Mouse (Mus musculus) forebrain, embryonic 16.5 days (tissue): Measurements from ENCODE around the gene Mettl9. TPM values are rescaled to one million over a fixed set of nuclear protein-coding genes. Genes with fewer than 3 reads are reported as not detected.

Experiments
- ATAC-seq: fragments of 200-750 bp; cut with Nextera tagmentation; 2 replicates; pipeline ENCODE4 v1.8.0; 2017; ENCODE audit warnings: mild to moderate bottlenecking, moderate library complexity
- H3K27ac ChIP-seq: fragments of 300-500 bp; sonication (generic); 2 replicates; pipeline ENCODE4 v1.5.1; 2014; ENCODE audit warnings: low read length, control low read depth
- H3K27me3 ChIP-seq: fragments of 300-500 bp; sonication (generic); replicated peaks from 2 replicates; pipeline ENCODE4 v1.6.1; 2014; ENCODE audit warnings: low read length; ENCODE audit not compliant: control insufficient read depth, insufficient read depth
- H3K36me3 ChIP-seq: fragments of 300-500 bp; sonication (generic); 2 replicates; pipeline ENCODE4 v1.6.1; 2014; ENCODE audit not compliant: control insufficient read depth, insufficient read depth
- H3K4me1 ChIP-seq: fragments of 300-500 bp; sonication (generic); replicated peaks from 2 replicates; pipeline ENCODE4 v1.6.1; 2014; ENCODE audit warnings: low read length; ENCODE audit not compliant: control insufficient read depth, insufficient read depth
- H3K4me2 ChIP-seq: fragments of 300-500 bp; sonication (generic); 2 replicates; pipeline ENCODE4 v1.6.1; 2014; ENCODE audit warnings: mild to moderate bottlenecking, low read length, control low read depth
- H3K4me3 ChIP-seq: fragments of 300-500 bp; sonication (generic); replicated peaks from 2 replicates; pipeline ENCODE4 v1.5.1; 2014; ENCODE audit warnings: mild to moderate bottlenecking, low read length, control low read depth
- H3K9ac ChIP-seq: fragments of 300-500 bp; sonication (generic); replicated peaks from 2 replicates; pipeline ENCODE4 v1.6.1; 2014; ENCODE audit warnings: low read depth, low read length, control low read depth
- H3K9me3 ChIP-seq: fragments of 300-500 bp; sonication (generic); 2 replicates; pipeline ENCODE4 v1.6.1; 2016; ENCODE audit warnings: low read length; ENCODE audit not compliant: control insufficient read depth
- WGBS: fragments of 180-500 bp; shearing (Covaris S2); extraction: QIAGEN DNeasy Blood & Tissue Kit; methylation state at CpG from one replicate; pipeline ENCODE4 v1.1.7; 2014; 5-methylcytosine and 5-hydroxymethylcytosine counted together
- polyA plus RNA-seq: library from polyadenylated mRNA; unstranded; fragments of >200 nt; fragmentation: Nextera tagmentation; extraction: Ambion mirVana; gene quantifications from 2 replicates; pipeline ENCODE4 v1.2.1, GENCODE M21; 2015

Mettl9 gene
- polyA plus RNA-seq, 1 experiment from 2014 or later: 207 TPM

DNA sequence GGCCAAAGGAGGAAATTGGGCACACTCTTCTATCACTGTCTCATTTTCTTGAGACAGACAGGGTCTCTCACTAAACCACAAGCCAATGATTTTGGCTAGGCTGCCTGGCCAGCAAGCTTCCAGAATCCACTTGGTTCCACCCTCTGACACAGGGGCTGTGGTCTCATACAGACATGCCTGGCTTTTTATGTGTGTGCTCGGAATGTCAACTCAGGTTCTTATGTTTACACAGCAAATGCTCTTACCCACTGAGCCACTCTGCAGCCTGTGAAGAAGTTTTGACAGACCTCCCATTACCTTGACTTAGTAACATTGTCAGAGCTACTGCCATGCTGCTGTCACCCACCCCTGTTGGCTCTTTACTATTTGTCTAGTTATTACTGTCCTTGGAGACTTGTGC is 7.7 kb downstream of the Mettl9 start:
- H3K4me2 ChIP-seq: no peak overlapping the region
- WGBS: 88% methylated on average over 1 of the region's 1 CpGs
- H3K9ac ChIP-seq: no peak overlapping the region
- H3K4me1 ChIP-seq: peaks cover 7% of the 10 kb centered on the region
- no peaks in the 10 kb centered on the region for H3K9me3 ChIP-seq
- H3K27me3 ChIP-seq: no peaks in the 10 kb centered on the region
- H3K36me3 ChIP-seq: no peaks in the 10 kb centered on the region
- ATAC-seq: no peak
- H3K27ac ChIP-seq: no peak overlapping the region
- H3K4me3 ChIP-seq: no peak overlapping the region

DNA sequence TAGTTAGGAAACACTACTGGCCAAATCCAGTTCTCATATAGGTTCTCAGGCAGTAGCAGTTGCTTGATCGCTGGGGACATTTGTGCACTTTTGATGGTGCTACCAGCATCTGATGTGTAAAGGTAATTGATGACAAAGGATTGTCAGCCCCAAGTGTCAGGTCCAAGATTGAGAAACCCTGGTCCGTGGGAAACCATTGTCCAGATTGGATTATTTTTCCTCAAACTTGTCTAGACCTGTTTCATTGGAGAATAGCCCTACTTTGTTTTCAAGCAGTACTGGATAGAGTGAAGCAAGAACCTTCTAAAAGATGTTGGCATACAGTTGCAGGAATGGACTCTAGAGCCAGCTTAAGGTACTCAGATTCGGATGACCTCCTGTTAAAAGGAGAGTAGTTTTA is 8.8 kb downstream of the Mettl9 start:
- Histone ChIP-seq H3K9me3 (no peaks in the 10 kb centered on the region), H3K27ac (no peak overlapping the region), H3K36me3 (no peaks in the 10 kb centered on the region), H3K4me2 (no peak overlapping the region), H3K9ac (no peak overlapping the region), H3K4me3 (no peak overlapping the region), H3K4me1 (peaks cover 4% of the 10 kb centered on the region), H3K27me3 (no peaks in the 10 kb centered on the region)
- WGBS: 92% methylated on average over 3 of the region's 3 CpGs
- no peak for ATAC-seq

DNA sequence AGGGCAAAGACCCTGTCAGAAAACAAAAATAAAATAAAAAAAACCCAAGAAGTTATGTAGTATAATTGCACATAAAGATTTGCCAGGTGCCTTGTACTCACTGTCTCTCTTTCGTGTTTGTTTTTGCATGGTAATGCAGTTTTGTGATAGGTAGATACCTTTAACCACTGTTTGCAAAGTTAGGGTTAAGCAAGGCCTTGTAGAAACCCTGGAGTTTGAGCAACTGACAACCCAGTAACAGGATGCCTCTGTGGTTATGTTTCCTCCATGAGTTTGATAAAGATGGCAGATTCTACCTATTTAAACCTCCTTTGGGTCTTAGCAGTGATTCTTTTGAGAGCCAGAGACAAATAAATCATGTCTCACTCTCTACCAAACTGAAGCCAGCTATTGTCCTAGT is 9.3 kb downstream of the Mettl9 start:
- Histone ChIP-seq H3K4me1 (peaks cover 2% of the 10 kb centered on the region), H3K4me3 (no peak overlapping the region), H3K9ac (no peak overlapping the region), H3K9me3 (no peaks in the 10 kb centered on the region), H3K27ac (no peak overlapping the region), H3K36me3 (no peaks in the 10 kb centered on the region), H3K4me2 (no peak overlapping the region), H3K27me3 (no peaks in the 10 kb centered on the region)
- no peak for ATAC-seq
- WGBS: 97% methylated on average over 1 of the region's 1 CpGs

DNA sequence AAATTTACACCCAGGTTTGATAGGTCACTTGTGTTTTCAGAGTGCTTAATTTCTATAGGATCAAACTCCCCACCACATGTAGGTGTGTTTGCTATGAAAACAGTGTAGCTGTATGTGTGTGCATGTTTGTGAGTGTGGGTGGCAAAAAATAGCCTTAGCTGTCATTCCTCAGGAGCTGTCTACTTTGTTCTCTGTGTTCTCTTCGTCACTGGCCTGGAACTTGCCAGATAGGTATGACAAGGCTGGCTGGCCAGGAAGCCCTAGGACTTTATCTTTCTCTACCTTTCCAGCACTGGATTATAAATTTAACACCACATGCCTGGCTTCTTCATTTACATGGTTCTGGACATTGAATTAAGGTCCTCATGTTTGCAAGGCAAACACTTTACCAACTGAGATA is 10.0 kb downstream of the Mettl9 start:
- no peak overlapping the region for H3K4me2 ChIP-seq
- H3K27me3 ChIP-seq: no peaks in the 10 kb centered on the region
- 95% methylated on average over 1 of the region's 1 CpGs for WGBS
- ATAC-seq: no peak
- H3K4me1 ChIP-seq: no peaks in the 10 kb centered on the region; the same call in 1 of the 2 replicates
- no peaks in the 10 kb centered on the region for H3K9me3 ChIP-seq
- no peak overlapping the region for H3K9ac ChIP-seq
- H3K36me3 ChIP-seq: no peaks in the 10 kb centered on the region
- no peak overlapping the region for H3K27ac ChIP-seq
- H3K4me3 ChIP-seq: no peak overlapping the region

DNA sequence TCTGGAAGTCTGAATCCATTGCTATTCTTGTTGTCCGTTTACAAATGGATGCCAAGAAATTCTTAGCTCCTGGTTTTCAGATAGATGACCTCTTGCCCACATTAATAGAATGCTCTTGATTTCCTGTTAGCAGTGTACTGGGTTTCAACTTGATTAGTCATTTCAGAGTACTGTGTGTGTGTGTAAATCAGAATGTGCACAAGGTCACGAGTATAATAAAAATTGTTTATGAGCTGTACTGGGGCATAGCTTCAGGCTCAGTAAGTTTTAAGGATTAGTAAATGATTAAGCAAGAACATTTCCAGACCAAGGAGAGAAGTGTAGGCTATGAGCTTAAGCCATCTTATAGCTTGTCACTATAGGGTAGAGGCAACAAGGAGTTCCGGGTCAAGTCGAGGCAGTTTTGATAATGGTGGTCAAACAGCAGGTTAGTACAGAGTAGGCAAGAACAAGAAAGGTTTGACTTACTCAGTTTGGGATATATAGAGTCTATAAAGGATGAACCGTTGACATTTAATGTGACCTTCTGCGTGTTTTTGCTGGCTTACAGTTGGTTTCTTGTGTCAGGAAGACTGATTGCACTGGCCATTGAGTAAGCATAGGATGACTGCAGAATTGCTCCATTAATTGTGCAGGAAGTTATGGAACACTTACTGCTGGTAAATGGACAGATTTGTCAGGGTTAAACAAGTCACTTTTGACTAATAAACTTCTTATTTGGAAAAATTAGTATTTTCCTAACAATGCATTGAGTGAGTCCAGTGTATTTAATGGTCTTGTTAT is 11.6 kb downstream of the Mettl9 start:
- H3K4me2 ChIP-seq: no peak overlapping the region
- H3K36me3 ChIP-seq: no peaks in the 10 kb centered on the region
- no peaks in the 10 kb centered on the region for H3K27me3 ChIP-seq
- no peak overlapping the region for H3K4me3 ChIP-seq
- no peak overlapping the region for H3K27ac ChIP-seq
- H3K9ac ChIP-seq: no peak overlapping the region
- WGBS: 97% methylated on average over 6 of the region's 6 CpGs
- H3K4me1 ChIP-seq: no peaks in the 10 kb centered on the region
- ATAC-seq: no peak
- H3K9me3 ChIP-seq: no peaks in the 10 kb centered on the region

DNA sequence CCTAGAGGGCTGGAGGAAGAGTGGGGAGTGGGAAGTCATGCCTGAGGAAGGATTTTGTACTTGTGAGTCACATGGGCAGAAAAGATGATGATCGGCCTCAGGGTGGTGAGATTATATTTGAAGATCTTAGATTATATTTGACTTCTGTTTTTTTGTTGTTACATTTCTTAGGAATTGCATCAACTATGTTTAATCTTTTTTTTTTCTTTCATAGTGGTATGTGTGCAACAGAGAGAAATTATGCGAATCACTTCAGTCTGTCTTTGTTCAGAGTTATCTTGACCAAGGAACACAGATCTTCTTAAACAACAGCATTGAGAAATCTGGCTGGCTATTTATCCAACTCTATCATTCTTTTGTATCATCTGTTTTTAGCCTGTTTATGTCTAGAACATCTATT is 13.4 kb downstream of the Mettl9 start:
- WGBS: 100% methylated on average over 2 of the region's 2 CpGs
- H3K9me3 ChIP-seq: no peaks in the 10 kb centered on the region
- no peaks in the 10 kb centered on the region for H3K27me3 ChIP-seq
- no peak overlapping the region for H3K9ac ChIP-seq
- H3K27ac ChIP-seq: no peak overlapping the region
- no peak for ATAC-seq
- no peak overlapping the region for H3K4me2 ChIP-seq
- no peaks in the 10 kb centered on the region; the same call in 1 of the 2 replicates for H3K36me3 ChIP-seq
- H3K4me3 ChIP-seq: no peak overlapping the region
- no peaks in the 10 kb centered on the region for H3K4me1 ChIP-seq

DNA sequence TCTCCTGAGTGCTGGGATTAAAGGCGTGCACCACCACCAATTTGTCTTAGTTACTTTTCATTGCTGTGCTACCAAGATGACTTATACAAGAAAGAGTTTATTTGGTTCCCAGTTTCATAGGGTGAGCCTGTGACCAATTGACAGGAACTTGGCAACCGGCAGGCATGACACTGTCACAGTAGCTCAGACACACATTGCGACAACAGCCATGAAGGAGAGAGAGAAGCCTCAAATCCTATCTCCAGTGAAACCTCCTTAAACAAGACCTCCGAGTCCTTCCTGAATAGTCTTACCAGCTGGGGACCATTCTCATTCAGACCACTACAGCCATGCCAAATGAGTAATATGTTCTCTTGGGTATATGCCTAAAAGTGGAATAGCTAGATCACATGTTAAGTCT is 18.8 kb downstream of the Mettl9 start:
- Histone ChIP-seq H3K9ac (no peak overlapping the region), H3K4me3 (no peak overlapping the region), H3K27me3 (no peaks in the 10 kb centered on the region), H3K27ac (no peak overlapping the region), H3K9me3 (no peaks in the 10 kb centered on the region), H3K36me3 (peaks cover 4% of the 10 kb centered on the region), H3K4me1 (no peaks in the 10 kb centered on the region), H3K4me2 (no peak overlapping the region)
- 87% methylated on average over 4 of the region's 4 CpGs for WGBS
- no peak for ATAC-seq

DNA sequence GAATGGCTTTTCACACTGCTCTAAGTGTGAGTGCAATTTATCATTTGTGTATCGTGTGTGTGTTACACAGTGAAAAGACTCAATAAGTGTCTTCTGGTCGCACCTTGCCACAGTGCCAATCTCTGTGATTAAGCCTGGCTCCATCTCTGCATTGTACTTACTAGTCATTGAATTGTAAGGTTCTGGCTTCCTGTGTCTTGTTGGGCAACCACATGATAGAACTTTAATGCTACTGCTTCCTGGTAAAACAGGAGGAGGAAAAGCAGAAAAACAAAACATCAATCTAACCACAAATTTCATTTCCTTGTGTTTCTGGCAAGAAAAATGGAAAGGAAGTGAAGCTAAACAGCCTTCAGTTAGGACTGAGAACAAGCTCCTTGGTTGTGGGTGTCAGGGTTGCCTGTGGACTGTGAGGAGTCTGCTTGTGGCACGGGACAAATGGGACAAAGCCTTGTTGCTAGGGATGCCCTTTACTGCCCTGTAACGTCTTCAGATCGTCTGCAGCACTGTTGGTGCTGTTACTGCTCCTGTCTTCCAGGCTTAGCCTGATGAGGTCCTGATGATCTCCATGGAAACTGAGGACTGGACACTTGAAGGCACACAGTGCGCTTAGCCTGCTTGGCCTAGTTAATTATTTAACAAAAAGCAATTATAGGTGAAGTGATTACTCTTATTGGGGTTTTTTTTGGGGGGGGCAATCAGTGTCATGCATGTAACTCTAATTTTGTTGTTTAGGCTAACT is 25.4 kb downstream of the Mettl9 start:
- Histone ChIP-seq H3K4me2 (no peak overlapping the region), H3K4me1 (peaks cover 4% of the 10 kb centered on the region), H3K9ac (no peak overlapping the region), H3K36me3 (peaks cover 12% of the 10 kb centered on the region), H3K27me3 (no peaks in the 10 kb centered on the region), H3K27ac (no peak overlapping the region), H3K9me3 (no peaks in the 10 kb centered on the region), H3K4me3 (no peak overlapping the region)
- no peak for ATAC-seq
- WGBS: 61% methylated on average over 6 of the region's 6 CpGs

DNA sequence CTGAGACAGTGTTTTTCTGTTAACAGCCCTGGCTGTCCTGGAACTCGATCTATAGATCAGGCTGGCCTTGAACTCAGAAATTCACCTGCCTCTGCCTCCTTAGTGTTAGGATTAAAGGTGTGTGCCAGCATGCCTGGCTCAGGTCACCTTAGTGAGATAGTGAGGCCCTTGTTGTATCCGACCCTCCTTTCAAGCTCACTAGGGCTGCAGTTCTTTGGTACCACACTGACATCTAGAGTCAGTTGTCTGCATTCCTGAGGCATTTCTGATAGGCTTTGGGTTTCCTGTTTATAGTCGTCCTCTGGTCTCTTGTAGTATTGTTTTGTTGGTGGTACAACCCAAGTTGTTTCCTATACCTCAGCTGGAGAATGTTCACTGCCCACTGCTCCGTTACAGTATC is 30.1 kb downstream of the Mettl9 start:
- 63% methylated on average over 4 of the region's 4 CpGs for WGBS
- H3K27ac ChIP-seq: no peak overlapping the region
- H3K9me3 ChIP-seq: no peaks in the 10 kb centered on the region
- no peak overlapping the region for H3K9ac ChIP-seq
- 0 out of 2 replicates have a peak, but pooled peaks cover under 1% of the 10 kb centered on the region for H3K36me3 ChIP-seq
- H3K4me3 ChIP-seq: no peak overlapping the region
- no peak for ATAC-seq
- no peak overlapping the region for H3K4me2 ChIP-seq
- H3K4me1 ChIP-seq: peaks cover 4% of the 10 kb centered on the region
- H3K27me3 ChIP-seq: no peaks in the 10 kb centered on the region
